Mouse (Mus musculus): ENCODE measurements around the gene Rgs6.

- TF ChIP-seq POLR2A (IDR thresholded peaks at IDR 0.05; ENCODE audit: borderline replicate concordance, extremely low read depth, insufficient read depth, insufficient read length, poor library complexity, severe bottlenecking) (no peak), CTCF (IDR thresholded peaks at IDR 0.05; ENCODE audit: borderline replicate concordance, extremely low read depth, insufficient read depth, insufficient read length) (no peak)
These were observed 14.7 kb downstream of the Rgs6 start for GRCm38 (mm10) chr12:82602823-82603222.

Data from brain, embryonic 14.5 days (tissue).